Mouse (Mus musculus): ENCODE data around the gene Fam19a5.

DNA sequence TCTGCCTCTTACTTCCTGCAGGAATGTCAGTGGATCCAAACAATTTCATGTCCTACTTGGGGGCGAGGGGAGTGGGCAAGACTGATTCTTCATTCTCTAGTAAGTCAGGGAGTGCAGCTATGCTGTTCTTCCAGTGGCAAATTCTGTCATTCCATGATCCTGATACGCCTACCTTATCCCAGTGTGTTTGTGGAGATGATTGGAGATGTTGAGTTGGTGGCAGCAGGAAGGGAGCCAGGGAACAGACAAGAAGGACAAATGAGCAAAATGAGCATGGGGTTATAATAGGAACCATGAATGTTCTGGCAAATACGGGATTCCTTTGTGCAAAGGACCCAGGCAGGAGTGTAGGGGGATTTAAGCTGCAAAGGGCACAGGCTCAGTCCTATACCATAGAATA is 159.2 kb downstream of the Fam19a5 start:
- TF ChIP-seq CTCF (IDR thresholded peaks at IDR 0.05; ENCODE audit: extremely low read depth, insufficient read length, insufficient replicate concordance, low read depth, low read length) (no peak), POLR2A (IDR thresholded peaks at IDR 0.05; ENCODE audit: low read depth, low read length) (no peak)
